Mouse (Mus musculus): ENCODE results near the gene Zfp709. TPM values are rescaled to one million over a fixed set of nuclear protein-coding genes. Genes with fewer than 3 reads are reported as not detected.
A peak's percentile ranks its signal among the peaks of the same experiment; 100 is the strongest.
"Not testable (repeated sequence)": the region's sequence is repeated elsewhere in the genome, so short reads cannot be mapped to it uniquely, and the experiment has no call there.

The Zfp709 gene
- polyA plus RNA-seq (2015; fragmentation: Nextera tagmentation; extraction: Ambion mirVana), result 4.5 and 6.1 TPM in 2 replicates

DNA sequence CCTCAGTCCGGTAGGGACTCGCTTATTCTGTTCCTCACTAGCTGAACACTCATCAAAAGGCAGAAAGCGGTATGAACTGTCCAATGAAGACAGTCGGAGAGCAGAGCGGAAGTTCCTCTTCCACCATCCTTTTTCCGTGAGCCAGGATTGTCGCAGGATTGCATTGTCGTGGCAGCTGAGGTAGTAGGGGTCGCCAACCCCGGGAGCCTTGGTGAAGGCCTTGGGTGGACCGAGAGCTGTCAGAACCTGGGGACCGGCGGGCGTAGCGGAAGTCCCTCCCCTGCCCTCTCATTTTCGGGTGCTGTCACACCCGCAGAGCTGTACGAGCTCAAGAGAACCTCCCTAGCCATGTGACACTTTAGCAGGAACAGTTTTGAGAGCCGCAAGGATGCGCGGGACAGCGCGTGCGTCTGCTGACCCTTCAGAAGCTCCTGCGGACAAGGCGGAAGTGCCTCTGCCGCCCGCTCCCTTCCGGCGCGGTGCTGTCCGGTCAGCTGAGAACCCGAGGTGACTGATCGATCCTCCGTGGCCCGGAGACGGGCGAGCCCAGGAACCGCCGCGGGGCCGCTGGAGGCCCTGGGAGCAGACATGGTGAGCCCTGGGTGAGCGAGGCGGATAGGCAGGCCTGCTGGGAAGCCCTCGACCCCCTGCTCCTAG, at the start of gene Zfp709:
Gene Zfp709, plus strand, starts transcription at position 402 of the 657 bp plus-strand sequence.
- Histone ChIP-seq H3K4me1 (ENCODE audit: control insufficient read depth, insufficient read depth, low read length) (0 out of 2 replicates have a peak, but pooled peaks cover 4% of the 10 kb centered on the region), H3K4me2 (ENCODE audit: low read depth, low read length) (peak within 1 kb of the TSS; percentile 94), H3K27me3 (ENCODE audit: control insufficient read depth, insufficient read depth, low read length) (no peaks in the 10 kb centered on the region), H3K4me3 (ENCODE audit: low read length) (peak within 1 kb of the TSS; percentile 81), H3K36me3 (ENCODE audit: control insufficient read depth, insufficient read depth) (peaks cover 14% of the 10 kb centered on the region), H3K9me3 (replicated peaks; ENCODE audit: control insufficient read depth, low read length) (peaks cover 11% of the 10 kb centered on the region), H3K9ac (ENCODE audit: low read length) (peak within 1 kb of the TSS; percentile 93), H3K27ac (ENCODE audit: low read length) (peak within 1 kb of the TSS; percentile 80)
- peak; percentile 93 for ATAC-seq (replicated peaks; ENCODE audit: extremely low read depth, insufficient read depth, low FRiP score)
- 3% methylated on average over 45 of the region's 45 CpGs for WGBS

DNA sequence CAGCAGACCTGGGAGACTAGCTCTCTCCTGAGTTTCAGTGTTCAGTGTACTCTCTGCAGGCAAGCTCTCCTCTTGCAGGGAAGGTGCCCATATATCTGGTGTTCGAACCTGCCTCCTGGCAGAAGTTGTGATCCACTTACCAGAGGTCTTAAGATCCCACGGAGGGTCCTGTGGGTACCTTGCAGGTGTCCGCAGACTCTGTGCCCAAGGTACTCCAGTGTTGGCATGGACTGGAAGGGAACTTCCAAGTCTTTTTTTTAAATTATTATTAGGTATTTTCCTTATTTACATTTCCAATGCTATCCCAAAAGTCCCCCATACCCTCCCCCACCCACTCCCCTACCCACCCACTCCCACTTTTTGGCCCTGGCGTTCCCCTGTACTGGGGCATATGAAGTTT, 43.6 kb upstream of the Zfp709 start:
- WGBS, result 72% methylated on average over 4 of the region's 4 CpGs
- not testable (repeated sequence) for H3K4me3 ChIP-seq (ENCODE audit: low read length); H3K9ac ChIP-seq (ENCODE audit: low read length); H3K9me3 ChIP-seq (replicated peaks; ENCODE audit: control insufficient read depth, low read length); H3K4me1 ChIP-seq (ENCODE audit: control insufficient read depth, insufficient read depth, low read length); H3K27ac ChIP-seq (ENCODE audit: low read length); H3K4me2 ChIP-seq (ENCODE audit: low read depth, low read length); ATAC-seq (replicated peaks; ENCODE audit: extremely low read depth, insufficient read depth, low FRiP score); H3K36me3 ChIP-seq (ENCODE audit: control insufficient read depth, insufficient read depth); H3K27me3 ChIP-seq (ENCODE audit: control insufficient read depth, insufficient read depth, low read length)

DNA sequence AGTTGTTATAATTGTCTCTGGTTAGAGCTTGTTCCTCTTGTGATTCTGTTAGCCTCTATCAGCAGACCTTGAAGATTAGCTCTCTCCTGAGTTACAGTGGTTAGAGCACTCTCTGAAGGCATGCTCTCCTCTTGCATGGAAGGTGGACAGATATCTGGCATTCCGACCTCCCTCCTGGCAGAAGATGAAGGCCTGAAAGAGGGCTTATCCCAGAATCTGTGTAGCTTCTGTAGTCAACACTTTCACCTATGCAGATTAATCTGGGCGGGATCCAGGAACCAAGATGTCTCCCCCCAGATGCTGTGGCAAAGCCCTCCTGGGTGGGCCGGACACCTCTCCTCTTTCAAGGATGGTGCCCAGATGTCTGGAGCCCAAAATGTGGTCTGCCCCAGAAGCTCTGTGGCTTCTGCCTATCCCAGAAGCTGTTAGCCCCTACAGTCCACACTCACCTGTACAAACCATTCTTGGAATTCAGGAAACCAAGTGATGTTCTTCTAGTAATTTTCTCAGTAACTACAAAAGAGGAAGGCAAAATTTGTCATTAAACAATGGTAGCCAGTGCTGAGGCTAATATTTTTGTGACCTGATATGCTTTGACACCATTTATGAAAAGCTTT, 40.5 kb upstream of the Zfp709 start:
- not testable (repeated sequence) for H3K4me2 ChIP-seq (ENCODE audit: low read depth, low read length); H3K36me3 ChIP-seq (ENCODE audit: control insufficient read depth, insufficient read depth); H3K9me3 ChIP-seq (replicated peaks; ENCODE audit: control insufficient read depth, low read length); ATAC-seq (replicated peaks; ENCODE audit: extremely low read depth, insufficient read depth, low FRiP score); H3K9ac ChIP-seq (ENCODE audit: low read length); H3K27me3 ChIP-seq (ENCODE audit: control insufficient read depth, insufficient read depth, low read length); H3K27ac ChIP-seq (ENCODE audit: low read length); H3K4me1 ChIP-seq (ENCODE audit: control insufficient read depth, insufficient read depth, low read length); H3K4me3 ChIP-seq (ENCODE audit: low read length)
- WGBS, result 74% methylated on average over 3 of the region's 3 CpGs

DNA sequence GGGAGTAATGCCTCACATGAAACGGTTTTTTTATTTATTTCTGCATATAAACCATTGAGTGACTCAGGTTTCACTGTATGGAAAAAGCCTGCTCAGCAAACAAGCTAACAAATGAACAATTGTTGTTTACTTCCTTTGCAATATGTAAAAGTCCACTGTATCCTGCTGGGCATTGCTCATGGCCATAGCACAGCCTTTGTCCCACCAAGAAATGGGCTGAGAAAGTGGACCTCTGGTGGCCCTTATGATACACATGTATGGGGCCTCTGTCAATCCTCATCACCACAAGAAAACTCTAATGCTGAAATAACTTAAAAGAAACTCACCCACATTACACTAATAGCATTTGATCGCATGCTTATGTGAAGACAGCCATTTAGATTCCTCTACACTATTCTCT, 39.3 kb upstream of the Zfp709 start:
- not testable (repeated sequence) for H3K4me3 ChIP-seq (ENCODE audit: low read length); H3K9ac ChIP-seq (ENCODE audit: low read length); ATAC-seq (replicated peaks; ENCODE audit: extremely low read depth, insufficient read depth, low FRiP score); H3K9me3 ChIP-seq (replicated peaks; ENCODE audit: control insufficient read depth, low read length); H3K36me3 ChIP-seq (ENCODE audit: control insufficient read depth, insufficient read depth); H3K4me2 ChIP-seq (ENCODE audit: low read depth, low read length); H3K4me1 ChIP-seq (ENCODE audit: control insufficient read depth, insufficient read depth, low read length); H3K27me3 ChIP-seq (ENCODE audit: control insufficient read depth, insufficient read depth, low read length); H3K27ac ChIP-seq (ENCODE audit: low read length)
- 62% methylated on average over 2 of the region's 2 CpGs for WGBS

DNA sequence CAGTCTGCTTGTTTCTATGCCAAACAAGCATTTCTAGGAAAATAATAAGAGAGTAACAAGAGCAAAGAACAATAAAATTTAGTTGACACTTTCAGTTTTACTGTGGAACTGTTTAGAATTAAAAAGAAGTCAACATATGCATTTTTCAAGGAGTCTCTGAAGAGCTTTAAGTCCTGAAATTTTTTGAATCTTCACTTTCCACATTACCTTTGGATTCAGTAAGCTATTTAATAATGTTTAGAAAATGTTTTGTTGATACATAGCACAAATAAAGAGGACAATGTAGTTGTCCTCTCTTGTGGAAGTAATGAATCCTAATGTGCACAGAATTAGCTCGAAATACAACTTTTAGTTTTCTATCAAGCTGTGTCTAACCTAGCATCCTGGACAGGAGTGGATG, 37.4 kb upstream of the Zfp709 start:
- not testable (repeated sequence) for H3K4me3 ChIP-seq (ENCODE audit: low read length); H3K27me3 ChIP-seq (ENCODE audit: control insufficient read depth, insufficient read depth, low read length); H3K4me2 ChIP-seq (ENCODE audit: low read depth, low read length); ATAC-seq (replicated peaks; ENCODE audit: extremely low read depth, insufficient read depth, low FRiP score); H3K9me3 ChIP-seq (replicated peaks; ENCODE audit: control insufficient read depth, low read length); H3K4me1 ChIP-seq (ENCODE audit: control insufficient read depth, insufficient read depth, low read length); H3K36me3 ChIP-seq (ENCODE audit: control insufficient read depth, insufficient read depth); H3K27ac ChIP-seq (ENCODE audit: low read length); H3K9ac ChIP-seq (ENCODE audit: low read length)
- 73% methylated on average over 1 of the region's 1 CpGs for WGBS

DNA sequence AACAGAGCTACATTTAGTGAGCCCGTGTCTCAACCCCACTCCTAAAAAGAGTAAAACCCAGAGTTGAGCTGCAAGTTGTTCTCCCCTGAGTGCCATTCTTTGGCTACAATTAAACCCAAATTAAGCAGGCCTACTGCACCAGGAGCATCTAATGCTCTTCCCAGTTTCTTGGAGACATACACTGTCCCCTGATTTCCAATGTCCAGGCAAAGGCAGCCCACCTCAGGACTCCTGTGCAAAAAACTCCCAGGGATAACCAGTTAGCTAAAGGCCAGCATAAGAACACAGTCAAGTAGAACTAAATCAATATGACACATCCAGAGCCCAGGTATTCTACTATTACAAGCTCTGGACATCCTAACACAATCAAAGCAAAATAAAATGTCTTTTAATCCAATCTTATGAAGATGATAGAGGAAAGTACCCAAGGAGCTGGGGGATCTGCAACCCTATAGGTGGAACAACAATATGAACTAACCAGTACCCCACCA, 35.8 kb upstream of the Zfp709 start:
- H3K4me2 ChIP-seq (ENCODE audit: low read depth, low read length); H3K9ac ChIP-seq (ENCODE audit: low read length); H3K9me3 ChIP-seq (replicated peaks; ENCODE audit: control insufficient read depth, low read length); H3K36me3 ChIP-seq (ENCODE audit: control insufficient read depth, insufficient read depth); H3K27ac ChIP-seq (ENCODE audit: low read length); ATAC-seq (replicated peaks; ENCODE audit: extremely low read depth, insufficient read depth, low FRiP score); H3K4me1 ChIP-seq (ENCODE audit: control insufficient read depth, insufficient read depth, low read length); H3K4me3 ChIP-seq (ENCODE audit: low read length); H3K27me3 ChIP-seq (ENCODE audit: control insufficient read depth, insufficient read depth, low read length): not testable (repeated sequence)
- 72% methylated on average over 1 of the region's 1 CpGs for WGBS

DNA sequence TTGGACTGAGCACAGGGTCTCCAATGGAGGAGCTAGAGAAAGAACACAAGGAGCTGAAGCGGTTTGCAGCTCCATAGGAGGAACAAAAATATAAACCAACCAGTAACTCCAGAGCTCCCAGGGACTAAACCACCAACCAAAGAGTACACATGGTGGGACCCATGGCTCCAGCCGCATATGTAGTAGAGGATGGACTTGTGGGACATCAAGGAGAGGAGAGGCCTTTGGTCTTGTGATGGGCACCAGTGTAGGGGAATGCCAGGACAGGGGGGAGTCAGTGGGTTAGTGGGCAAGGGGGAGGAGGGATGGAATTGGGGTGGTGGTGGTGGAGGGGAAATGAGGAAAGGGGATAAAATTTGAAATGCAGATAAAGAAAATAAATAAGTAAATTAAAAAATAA, 35.1 kb upstream of the Zfp709 start:
- H3K27me3 ChIP-seq (ENCODE audit: control insufficient read depth, insufficient read depth, low read length); H3K4me3 ChIP-seq (ENCODE audit: low read length); H3K9me3 ChIP-seq (replicated peaks; ENCODE audit: control insufficient read depth, low read length); ATAC-seq (replicated peaks; ENCODE audit: extremely low read depth, insufficient read depth, low FRiP score); H3K4me2 ChIP-seq (ENCODE audit: low read depth, low read length); H3K27ac ChIP-seq (ENCODE audit: low read length); H3K4me1 ChIP-seq (ENCODE audit: control insufficient read depth, insufficient read depth, low read length); H3K36me3 ChIP-seq (ENCODE audit: control insufficient read depth, insufficient read depth); H3K9ac ChIP-seq (ENCODE audit: low read length): not testable (repeated sequence)
- 73% methylated on average over 2 of the region's 2 CpGs for WGBS

DNA sequence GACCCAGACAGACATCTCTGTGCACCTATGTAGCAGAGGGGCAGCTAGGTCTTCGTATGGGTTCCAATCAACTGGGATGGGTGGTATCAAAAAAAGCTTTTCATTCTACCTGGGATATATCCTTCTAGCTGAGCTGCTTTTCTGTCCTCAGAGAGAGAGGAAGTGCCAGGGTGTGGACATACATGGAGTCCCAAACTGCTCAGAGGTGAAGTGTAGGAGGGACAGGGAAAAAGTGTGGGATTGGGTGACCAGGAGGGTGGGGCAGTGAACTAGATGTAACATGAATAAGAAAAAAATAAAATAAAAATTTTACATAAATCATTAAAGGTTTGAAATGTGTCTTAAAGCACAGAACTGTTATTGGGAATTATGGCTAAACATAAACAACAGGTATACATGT, 30.8 kb upstream of the Zfp709 start:
- not testable (repeated sequence) for H3K4me3 ChIP-seq (ENCODE audit: low read length); H3K9me3 ChIP-seq (replicated peaks; ENCODE audit: control insufficient read depth, low read length); H3K4me2 ChIP-seq (ENCODE audit: low read depth, low read length); H3K27me3 ChIP-seq (ENCODE audit: control insufficient read depth, insufficient read depth, low read length); H3K27ac ChIP-seq (ENCODE audit: low read length); H3K4me1 ChIP-seq (ENCODE audit: control insufficient read depth, insufficient read depth, low read length); ATAC-seq (replicated peaks; ENCODE audit: extremely low read depth, insufficient read depth, low FRiP score); H3K36me3 ChIP-seq (ENCODE audit: control insufficient read depth, insufficient read depth); H3K9ac ChIP-seq (ENCODE audit: low read length)
- 76% methylated on average over 1 of the region's 1 CpGs for WGBS

DNA sequence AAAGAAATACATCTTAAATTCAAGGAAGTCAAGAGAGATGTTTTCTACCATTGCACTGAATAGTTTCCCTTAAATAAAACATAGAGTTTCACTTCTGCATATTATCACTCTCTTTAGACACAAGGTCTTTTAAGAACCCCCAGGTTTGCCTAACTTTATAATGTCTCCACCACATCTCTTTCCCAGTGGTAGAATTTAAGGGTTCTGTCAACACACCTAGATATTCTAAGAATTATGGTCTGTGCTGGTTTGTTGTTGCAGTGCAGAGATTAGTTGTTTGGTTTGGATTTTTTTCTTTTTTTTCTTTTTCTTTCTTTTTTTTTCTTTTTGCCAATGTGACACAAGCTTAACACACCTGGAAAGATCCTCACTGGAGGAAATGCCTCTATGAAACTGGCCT, 28.5 kb upstream of the Zfp709 start:
- H3K27me3 ChIP-seq (ENCODE audit: control insufficient read depth, insufficient read depth, low read length); ATAC-seq (replicated peaks; ENCODE audit: extremely low read depth, insufficient read depth, low FRiP score); H3K9ac ChIP-seq (ENCODE audit: low read length); H3K36me3 ChIP-seq (ENCODE audit: control insufficient read depth, insufficient read depth); H3K9me3 ChIP-seq (replicated peaks; ENCODE audit: control insufficient read depth, low read length); H3K27ac ChIP-seq (ENCODE audit: low read length); H3K4me2 ChIP-seq (ENCODE audit: low read depth, low read length); H3K4me1 ChIP-seq (ENCODE audit: control insufficient read depth, insufficient read depth, low read length); H3K4me3 ChIP-seq (ENCODE audit: low read length): not testable (repeated sequence)

Measured in heart, embryonic 16.5 days (tissue).